Mouse (Mus musculus) c-Kit-negative CD71-positive TER-119-positive erythroid progenitor cells, embryonic 14.5 days (primary cell): ENCODE results near the gene Hcn3.

ENCODE experiments used
- DNase-seq: peaks from one replicate; pipeline ENCODE4 v3.0.0-alpha.2; 2013; ENCODE audit warnings: low read depth, low spot score

Gene Hcn3

GRCm38 (mm10) chr3:89159616-89160344 is at the start of gene Hcn3:
TSS of gene Hcn3 (minus strand) at chr3:89160196.
- DNase-seq: no peak

DNA sequence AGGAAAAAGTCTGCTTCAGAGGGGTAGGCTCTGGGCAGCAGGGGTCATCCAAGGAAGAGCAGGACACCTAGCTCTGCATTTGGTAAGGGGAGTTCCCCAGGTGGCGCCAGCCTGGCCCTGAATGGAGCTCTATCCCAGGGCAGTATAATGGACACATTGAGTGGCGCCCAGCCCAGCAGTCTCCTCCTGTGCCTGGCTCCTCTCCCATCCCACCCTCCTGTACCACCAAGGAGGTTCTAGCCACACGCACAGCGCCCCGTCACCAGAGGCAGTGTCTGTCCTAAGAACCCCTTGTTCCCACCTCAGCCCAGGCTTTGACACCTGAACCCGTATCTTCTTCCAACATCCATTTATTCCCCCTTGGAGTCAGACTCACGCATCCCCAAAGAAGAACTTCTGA is 49.7 kb upstream of the Hcn3 start:
- no peak for DNase-seq

DNA sequence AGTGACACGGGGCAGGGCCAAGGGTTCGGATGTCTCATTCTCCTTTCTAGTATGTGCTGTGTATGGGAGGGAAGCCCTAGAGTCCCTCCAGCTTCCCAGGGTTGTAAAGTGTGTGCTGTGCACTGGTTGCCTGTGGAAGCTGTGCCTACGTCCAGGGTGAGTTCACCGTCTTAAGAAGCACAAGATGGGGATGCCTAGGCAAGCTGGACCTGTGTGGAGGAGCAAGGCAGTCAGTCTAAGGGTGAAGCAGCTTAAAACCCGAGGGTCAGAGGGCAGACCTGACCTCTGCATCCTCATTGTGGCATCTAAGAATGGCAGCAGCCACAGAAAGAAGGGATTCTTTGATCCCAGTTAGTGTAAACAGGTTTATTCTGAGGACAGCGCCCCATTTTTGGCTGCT is 48.7 kb upstream of the Hcn3 start:
- no peak for DNase-seq

- DNase-seq: no peak
These were observed 48.2 kb upstream of the Hcn3 start for GRCm38 (mm10) chr3:89208075-89208657.

DNA sequence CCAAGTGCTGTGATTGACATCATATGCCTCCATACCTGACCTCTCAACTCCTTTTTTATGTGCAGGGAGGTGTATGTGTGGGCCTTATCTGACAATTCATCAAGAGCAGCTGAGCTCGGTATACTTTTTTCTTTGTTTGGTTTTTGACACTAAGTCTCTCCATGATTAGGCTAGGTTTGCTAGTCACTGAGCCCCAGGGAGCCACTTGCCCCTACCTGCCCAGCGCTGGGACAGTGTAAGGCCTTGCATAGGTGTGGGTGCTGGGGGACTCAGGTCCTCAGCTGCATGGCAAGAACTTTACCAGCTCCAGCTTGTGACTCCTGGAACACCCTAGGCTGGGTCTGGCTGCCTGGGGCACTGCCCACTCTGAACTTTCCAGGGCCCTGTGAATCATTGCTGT is 46.7 kb upstream of the Hcn3 start:
- no peak for DNase-seq

- DNase-seq: no peak
These were observed 46.1 kb upstream of the Hcn3 start for GRCm38 (mm10) chr3:89206079-89206478.

DNA sequence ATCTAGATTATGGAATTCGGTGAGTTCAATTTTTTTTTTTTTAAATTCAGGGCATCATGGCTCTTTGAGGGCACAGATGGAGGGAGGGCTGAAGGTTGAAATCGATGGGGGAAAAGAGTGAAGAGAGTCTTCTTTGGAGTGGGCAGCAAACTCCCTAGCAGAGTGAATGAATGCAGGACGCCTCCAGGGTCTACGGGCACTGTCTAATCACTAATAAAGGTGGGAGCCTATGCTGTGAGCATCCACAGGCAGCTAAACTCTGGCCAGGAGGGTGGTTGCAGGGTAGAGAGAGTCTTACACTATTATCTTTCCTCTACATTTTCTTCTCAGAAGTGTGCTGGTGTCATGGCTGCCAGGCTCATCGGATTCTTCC is 43.1 kb upstream of the Hcn3 start:
- DNase-seq: no peak

DNA sequence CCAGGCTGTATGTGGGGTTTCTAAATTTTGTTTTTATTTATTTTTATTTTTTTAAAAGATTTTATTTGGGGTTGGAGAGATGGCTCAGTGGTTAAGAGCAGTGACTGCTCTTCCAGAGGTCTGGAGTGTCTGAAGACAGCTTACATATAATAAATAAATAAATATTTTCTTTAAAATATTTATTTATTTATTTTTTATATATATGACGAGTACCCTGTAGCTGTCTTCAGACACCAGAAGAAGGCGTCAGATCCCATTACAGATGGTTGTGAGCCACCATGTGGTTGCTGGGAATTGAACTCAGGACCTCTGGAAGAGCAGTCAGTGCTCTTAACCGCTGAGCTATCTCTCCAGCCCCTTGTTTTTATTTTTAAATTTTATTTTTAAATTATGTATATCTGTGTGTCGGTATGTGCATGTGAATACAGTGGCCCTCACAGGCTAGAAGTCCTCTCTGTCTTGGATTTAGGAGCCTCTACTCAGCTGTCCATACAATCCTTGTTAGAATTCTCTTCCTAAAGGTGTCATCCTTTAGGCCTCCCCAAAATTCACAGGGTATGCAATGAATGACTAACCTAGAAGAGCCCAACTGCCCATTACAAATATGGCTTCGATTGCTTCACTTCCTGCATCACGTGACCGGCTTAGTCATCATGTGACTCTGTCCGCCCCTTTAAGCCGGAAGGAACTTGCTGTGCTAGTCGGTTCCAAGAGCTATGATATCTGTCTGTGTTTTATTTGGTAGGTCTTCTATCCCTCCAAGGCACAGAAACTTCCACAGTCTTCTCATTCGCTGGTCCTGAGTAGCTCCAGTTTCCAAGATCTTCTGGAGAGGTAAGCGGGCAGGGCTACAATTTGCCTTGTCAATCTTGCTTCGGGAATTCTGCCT is 42.5 kb upstream of the Hcn3 start, which contains the start of gene Gba:
Gene Gba (plus strand): TSS at position 676 of the 889 bp plus-strand sequence.
- peak; percentile 86 for DNase-seq

GRCm38 (mm10) chr3:89199839-89200238 is 39.8 kb upstream of the Hcn3 start:
- no peak for DNase-seq

DNA sequence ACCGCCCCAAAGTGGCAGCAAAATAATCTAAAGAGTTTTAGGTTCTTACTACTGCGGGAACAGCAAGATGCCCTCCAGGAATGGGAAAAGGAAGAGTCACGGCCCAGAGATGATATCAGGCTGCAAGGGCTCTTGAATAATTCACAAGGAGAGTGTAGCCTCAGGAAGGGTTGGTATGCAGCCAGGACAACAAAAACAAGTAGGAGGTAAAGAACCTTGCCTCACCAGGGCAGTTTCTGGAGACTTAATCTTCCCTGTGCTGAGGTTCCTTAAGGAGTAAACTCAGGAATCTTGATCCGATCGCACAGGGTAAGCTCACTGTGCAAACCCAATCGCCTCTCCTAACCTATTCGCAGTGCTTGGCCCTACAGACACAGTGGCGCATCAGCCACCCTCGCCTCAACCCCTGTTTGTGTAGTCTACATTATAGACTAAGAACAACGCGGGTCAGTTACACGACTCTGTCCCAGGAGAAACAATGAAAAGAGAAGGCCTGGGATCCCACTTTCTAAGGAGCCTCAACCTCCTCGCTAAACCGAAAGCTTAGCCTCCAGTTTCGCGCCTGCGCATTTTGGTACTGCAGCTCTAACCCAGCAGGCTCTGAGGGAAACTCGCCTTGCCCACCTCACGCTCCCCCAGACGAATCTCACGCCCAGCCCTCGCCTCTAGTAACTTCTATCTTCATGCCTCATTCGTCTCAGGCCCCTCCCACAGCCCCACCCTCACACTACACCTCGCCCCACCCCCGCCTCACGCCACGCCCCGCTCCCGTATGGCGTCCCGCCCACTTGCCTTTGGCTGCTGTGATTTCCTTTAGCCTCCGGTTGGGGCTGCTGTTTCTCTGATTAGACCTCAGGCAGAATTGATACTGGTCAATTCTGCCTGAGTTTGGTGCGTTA is 36.2 kb upstream of the Hcn3 start:
- peak; percentile 73 for DNase-seq

DNA sequence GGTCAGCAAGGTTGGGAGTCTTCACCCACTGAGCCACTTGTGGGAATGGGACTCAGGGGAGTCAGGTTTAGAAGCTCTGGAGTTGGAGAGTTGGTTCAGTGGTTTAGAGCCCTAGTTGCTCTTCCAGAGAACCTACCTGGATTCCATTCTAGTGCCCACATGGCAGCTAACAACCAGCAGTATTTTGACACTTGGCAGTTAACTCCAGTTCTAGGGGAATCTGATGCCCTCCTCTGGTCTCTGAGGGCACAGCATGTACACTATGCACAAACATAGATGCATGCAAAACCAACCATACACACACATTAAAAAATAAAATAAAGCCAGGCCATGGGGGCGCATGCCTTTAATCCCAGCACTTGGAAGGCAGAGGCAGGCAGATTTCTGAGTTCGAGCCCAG is 33.9 kb upstream of the Hcn3 start:
- DNase-seq: no peak

DNA sequence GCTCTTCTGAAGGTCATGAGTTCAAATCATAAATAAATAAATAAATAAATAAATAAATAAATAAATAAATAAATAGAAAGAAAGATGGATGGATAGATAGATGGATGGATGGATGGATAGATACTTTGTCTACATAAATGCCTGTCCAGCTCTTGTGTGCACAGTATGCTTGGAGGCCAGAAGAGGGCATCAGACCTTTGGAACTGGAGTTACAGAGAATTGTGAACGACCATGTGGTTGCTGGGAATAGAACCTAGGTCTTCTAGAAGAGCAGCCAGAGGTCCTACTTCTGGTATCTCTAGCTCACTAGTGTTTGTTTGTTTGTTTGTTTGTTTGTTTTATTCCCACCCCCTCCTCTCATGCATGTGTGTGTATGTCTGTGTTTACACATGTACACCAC is 33.4 kb upstream of the Hcn3 start:
- no peak for DNase-seq

GRCm38 (mm10) chr3:89190436-89190835 is 30.4 kb upstream of the Hcn3 start:
- no peak for DNase-seq

DNA sequence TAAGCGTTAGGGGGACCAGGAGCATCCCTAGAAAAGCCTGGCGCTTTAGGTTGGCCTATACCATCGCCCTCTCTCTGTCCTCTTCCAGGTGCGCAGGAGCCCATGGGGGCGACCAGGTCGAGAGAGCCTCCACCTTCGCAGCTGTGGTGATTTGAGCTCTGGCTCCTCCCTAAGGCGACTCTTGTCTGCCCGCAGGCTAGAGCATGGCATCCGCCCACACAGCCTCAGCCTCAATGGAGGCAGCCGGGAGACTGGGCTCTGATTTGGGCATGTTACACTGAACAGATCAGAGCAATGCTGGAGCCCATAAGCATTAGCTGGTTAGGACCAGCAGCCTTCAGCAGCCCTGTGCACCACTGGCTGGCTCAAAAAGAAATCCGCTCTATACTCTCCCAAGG is 28.5 kb upstream of the Hcn3 start:
- DNase-seq: no peak

DNA sequence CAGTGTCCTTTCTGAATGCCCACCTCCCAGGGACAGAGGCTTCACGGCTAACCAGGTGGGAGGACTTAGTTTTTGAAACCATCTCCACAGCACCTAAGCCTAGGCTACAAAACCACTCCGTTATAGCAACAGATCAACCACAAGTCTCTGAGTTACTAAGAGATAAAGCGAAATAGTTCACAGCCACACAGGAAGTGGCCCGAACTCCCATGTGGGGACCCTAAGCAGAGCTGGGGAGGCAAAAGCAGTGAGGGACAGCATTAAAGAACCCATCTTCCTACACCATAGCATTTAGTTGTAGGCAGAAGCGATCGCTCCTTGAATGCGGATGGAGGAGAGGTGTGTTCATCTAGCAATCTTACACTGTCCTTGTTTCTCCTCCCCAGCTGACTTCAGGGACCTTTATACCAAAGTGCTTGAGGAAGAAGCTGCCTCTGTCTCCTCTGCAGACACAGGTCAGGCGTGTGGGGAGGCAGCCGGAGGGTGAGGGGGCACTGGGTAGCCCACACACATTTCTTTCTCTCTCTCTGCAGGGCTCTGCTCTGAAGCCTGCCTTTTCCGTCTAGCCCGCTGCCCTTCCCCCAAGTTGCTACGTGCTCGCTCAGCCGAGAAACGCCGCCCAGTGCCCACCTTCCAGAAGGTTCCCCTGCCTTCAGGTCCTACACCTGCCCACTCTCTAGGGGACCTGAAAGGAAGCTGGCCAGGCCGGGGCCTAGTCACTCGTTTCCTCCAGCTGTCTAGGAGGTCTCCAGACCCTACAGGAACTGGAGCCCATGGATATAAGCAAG is 27.9 kb upstream of the Hcn3 start:
- no peak for DNase-seq

DNA sequence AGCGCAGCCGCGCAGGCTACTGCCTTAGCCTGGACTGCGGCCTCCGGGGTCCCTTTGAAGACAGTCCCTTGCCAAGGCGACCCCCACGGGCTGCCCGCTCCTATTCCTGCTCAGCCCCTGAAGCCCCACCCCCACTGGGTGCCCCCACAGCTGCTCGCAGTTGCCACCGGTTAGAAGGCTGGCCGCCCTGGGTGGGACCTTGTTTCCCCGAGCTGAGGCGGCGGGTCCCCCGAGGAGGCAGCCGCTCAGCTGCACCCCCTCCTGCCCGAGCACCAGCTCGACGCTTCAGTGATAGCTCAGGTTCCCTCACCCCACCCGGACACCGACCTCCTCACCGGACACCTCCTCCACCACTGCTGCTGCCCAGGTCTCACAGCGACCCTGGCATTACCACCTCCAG is 27.2 kb upstream of the Hcn3 start:
- no peak for DNase-seq

GRCm38 (mm10) chr3:89183959-89184315 is 23.9 kb upstream of the Hcn3 start:
- no peak for DNase-seq

GRCm38 (mm10) chr3:89183058-89183958 is 23.3 kb upstream of the Hcn3 start, which contains the start of gene Fam189b:
TSS of gene Fam189b (plus strand) at chr3:89183143.
- no peak for DNase-seq

DNA sequence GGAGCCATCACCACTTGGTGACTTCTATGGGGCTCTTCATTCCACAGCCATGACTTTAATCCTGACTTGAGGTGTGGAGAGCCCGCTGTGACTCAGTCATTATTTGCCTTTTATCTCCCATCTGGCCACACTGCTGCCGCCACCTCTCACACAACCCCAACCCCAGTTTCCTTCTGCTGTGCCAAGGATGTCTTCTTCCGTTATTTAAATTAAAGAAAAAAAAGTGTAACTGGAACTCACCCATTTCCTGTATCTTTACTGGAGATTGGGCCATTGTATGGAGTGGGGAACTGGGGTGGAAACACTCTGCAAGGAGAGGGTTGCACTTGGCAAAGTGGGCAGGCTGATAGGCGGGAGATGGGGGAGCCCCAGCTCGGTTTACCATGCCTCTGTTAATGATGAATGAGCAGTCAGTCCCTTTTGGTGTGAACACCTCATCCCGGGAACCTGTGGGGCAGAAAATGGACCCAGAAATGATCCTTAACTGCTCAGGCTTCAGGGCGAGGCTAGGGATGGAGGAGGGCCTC is 22.6 kb upstream of the Hcn3 start:
- DNase-seq: no peak
